Mouse (Mus musculus): ENCODE results near the gene Slc23a3. TPM values are rescaled to one million over a fixed set of nuclear protein-coding genes. Genes with fewer than 3 reads are reported as not detected.

Slc23a3 gene
- polyA plus RNA-seq, 1 experiment from 2014 or later: 0.20 TPM

DNA sequence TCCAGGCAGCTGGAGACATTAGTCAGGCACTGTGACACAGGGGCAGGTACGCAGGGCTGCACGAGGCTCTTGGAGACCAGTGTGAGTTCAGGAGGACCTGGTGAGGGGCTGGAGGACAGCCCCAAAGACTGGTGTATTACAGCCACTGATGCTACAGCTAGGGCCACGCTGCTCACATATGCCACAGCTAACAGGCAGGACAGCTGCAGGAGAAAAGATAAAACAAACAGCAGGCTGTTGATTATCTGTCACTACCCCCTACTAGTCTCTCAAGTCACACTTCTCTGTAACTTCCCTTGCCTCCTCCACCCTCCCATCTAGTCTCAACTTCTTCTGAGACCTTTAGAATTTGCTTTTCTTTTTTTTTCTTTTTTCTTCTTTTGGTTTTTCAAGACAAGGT is 3.0 kb upstream of the Slc23a3 start:
- no peaks in the 10 kb centered on the region for H3K9me3 ChIP-seq (ENCODE audit: low read depth, low read length)
- H3K4me1 ChIP-seq (ENCODE audit: insufficient read depth): no peaks in the 10 kb centered on the region
- no peak for ATAC-seq (ENCODE audit: insufficient read depth)
- no peak overlapping the region for H3K4me3 ChIP-seq (ENCODE audit: low read depth, low read length)
- H3K9ac ChIP-seq: no peak overlapping the region
- no peak overlapping the region for H3K4me2 ChIP-seq
- no peak for DNase-seq
- 42% methylated on average over 3 of the region's 3 CpGs for WGBS
- peaks cover 51% of the 10 kb centered on the region for H3K36me3 ChIP-seq (ENCODE audit: insufficient read depth)
- H3K27ac ChIP-seq (ENCODE audit: low read depth): 0 out of 2 replicates have a peak overlapping the region, but pooled peaks have one; percentile 12
- no peaks in the 10 kb centered on the region for H3K27me3 ChIP-seq (ENCODE audit: insufficient read depth, low read length)
- no peak for TF ChIP-seq CTCF (IDR thresholded peaks at IDR 0.05; ENCODE audit: low read depth)

- Histone ChIP-seq H3K4me1 (ENCODE audit: insufficient read depth) (no peaks in the 10 kb centered on the region), H3K9ac (no peak overlapping the region), H3K27me3 (ENCODE audit: insufficient read depth, low read length) (no peaks in the 10 kb centered on the region), H3K27ac (ENCODE audit: low read depth) (0 out of 2 replicates have a peak overlapping the region, but pooled peaks have one; percentile 12), H3K4me2 (no peak overlapping the region), H3K36me3 (ENCODE audit: insufficient read depth) (peaks cover 51% of the 10 kb centered on the region), H3K4me3 (ENCODE audit: low read depth, low read length) (no peak overlapping the region), H3K9me3 (ENCODE audit: low read depth, low read length) (no peaks in the 10 kb centered on the region)
- 65% methylated on average over 6 of the region's 6 CpGs for WGBS
- ATAC-seq (ENCODE audit: insufficient read depth) (no peak), DNase-seq (no peak)
- TF ChIP-seq CTCF (IDR thresholded peaks at IDR 0.05; ENCODE audit: low read depth): no peak
These were observed 2.6 kb upstream of the Slc23a3 start for GRCm38 (mm10) chr1:75136293-75136692.

DNA sequence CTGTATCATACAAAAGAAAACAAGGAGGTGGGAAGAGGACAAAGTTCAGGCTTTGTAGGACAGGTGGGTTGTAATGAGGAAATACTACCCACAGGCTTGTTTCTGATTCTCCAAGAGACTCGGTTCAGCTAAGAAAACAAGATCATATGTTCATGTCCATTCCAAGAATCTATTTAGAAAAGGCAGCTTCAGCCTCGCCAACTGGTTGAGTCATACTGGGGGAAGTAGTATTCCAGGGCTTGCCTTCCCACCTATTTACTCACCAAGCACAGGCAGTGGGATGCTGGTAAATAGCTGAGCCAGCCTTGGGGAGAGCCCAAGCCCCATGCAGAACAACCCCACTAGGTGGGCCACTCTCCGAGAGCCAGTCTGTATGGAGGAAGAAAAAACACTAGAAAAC is 5.0 kb downstream of the Slc23a3 start:
- DNase-seq: no peak
- H3K4me3 ChIP-seq (ENCODE audit: low read depth, low read length): no peak overlapping the region
- H3K27me3 ChIP-seq (ENCODE audit: insufficient read depth, low read length): no peaks in the 10 kb centered on the region
- H3K9ac ChIP-seq: no peak overlapping the region
- 0 out of 2 replicates have a peak, but pooled peaks cover 4% of the 10 kb centered on the region for H3K4me1 ChIP-seq (ENCODE audit: insufficient read depth)
- H3K9me3 ChIP-seq (ENCODE audit: low read depth, low read length): no peaks in the 10 kb centered on the region
- H3K27ac ChIP-seq (ENCODE audit: low read depth): no peak overlapping the region
- no peak for TF ChIP-seq CTCF (IDR thresholded peaks at IDR 0.05; ENCODE audit: low read depth)
- no peak for ATAC-seq (ENCODE audit: insufficient read depth)
- 69% methylated on average over 3 of the region's 3 CpGs for WGBS
- H3K36me3 ChIP-seq (ENCODE audit: insufficient read depth): no peaks in the 10 kb centered on the region
- H3K4me2 ChIP-seq: no peak overlapping the region

DNA sequence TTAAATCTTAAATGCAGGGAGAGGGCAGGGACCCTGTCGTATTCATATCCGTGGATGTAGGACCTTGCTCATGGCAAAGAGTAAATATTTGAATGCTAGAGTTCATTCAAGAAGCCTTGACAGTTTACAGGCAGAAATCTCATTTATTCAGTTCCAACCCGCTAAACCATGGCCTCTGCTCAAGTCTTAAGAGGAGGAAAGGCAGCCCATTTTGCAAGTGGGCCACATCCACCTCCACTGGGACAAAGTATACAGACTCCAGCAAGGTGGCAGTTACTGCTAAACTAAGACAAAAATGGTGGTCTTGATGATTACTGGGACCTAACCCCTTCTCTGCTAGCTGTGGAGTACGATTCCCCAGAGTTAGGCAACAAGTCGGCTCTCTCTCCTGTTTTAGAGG is 8.3 kb downstream of the Slc23a3 start:
- peak overlapping the region; percentile 98 for H3K27ac ChIP-seq (ENCODE audit: low read depth)

GRCm38 (mm10) chr1:75124346-75125321 is 9.1 kb downstream of the Slc23a3 start, which contains the start of gene Nhej1:
Gene Nhej1, minus strand, starts transcription at chr1:75125200.
- no peaks in the 10 kb centered on the region for H3K9me3 ChIP-seq (ENCODE audit: low read depth, low read length)
- peak; percentile 96 for ATAC-seq (ENCODE audit: insufficient read depth)
- peak; percentile 86 for TF ChIP-seq CTCF (IDR thresholded peaks at IDR 0.05; ENCODE audit: low read depth)
- DNase-seq: peak; percentile 100
- H3K4me1 ChIP-seq (ENCODE audit: insufficient read depth): 0 out of 2 replicates have a peak, but pooled peaks cover 4% of the 10 kb centered on the region
- H3K4me2 ChIP-seq: peak within 1 kb of the TSS; percentile 65
- H3K9ac ChIP-seq: peak within 1 kb of the TSS; percentile 57
- peak within 1 kb of the TSS; percentile 98 for H3K27ac ChIP-seq (ENCODE audit: low read depth)
- 2% methylated on average over 56 of the region's 56 CpGs for WGBS
- H3K36me3 ChIP-seq (ENCODE audit: insufficient read depth): no peaks in the 10 kb centered on the region
- H3K4me3 ChIP-seq (ENCODE audit: low read depth, low read length): peak within 1 kb of the TSS; percentile 56
- no peaks in the 10 kb centered on the region for H3K27me3 ChIP-seq (ENCODE audit: insufficient read depth, low read length)

More for the DNA sequence above, 8.3 kb downstream of the Slc23a3 start:
- TF ChIP-seq CTCF (IDR thresholded peaks at IDR 0.05; ENCODE audit: low read depth): no peak
- Histone ChIP-seq H3K9me3 (ENCODE audit: low read depth, low read length) (no peaks in the 10 kb centered on the region), H3K27me3 (ENCODE audit: insufficient read depth, low read length) (no peaks in the 10 kb centered on the region), H3K4me3 (ENCODE audit: low read depth, low read length) (peak overlapping the region; percentile 56), H3K36me3 (ENCODE audit: insufficient read depth) (no peaks in the 10 kb centered on the region), H3K4me2 (peak overlapping the region; percentile 65), H3K9ac (peak overlapping the region; percentile 57), H3K4me1 (ENCODE audit: insufficient read depth) (0 out of 2 replicates have a peak, but pooled peaks cover 4% of the 10 kb centered on the region)
- no peak for ATAC-seq (ENCODE audit: insufficient read depth)
- no peak for DNase-seq
- 27% methylated on average over 5 of the region's 5 CpGs for WGBS

- Histone ChIP-seq H3K36me3 (ENCODE audit: insufficient read depth) (no peaks in the 10 kb centered on the region), H3K27me3 (ENCODE audit: insufficient read depth, low read length) (no peaks in the 10 kb centered on the region), H3K4me3 (ENCODE audit: low read depth, low read length) (no peak overlapping the region), H3K9ac (no peak overlapping the region), H3K9me3 (ENCODE audit: low read depth, low read length) (no peaks in the 10 kb centered on the region), H3K27ac (ENCODE audit: low read depth) (no peak overlapping the region), H3K4me1 (ENCODE audit: insufficient read depth) (0 out of 2 replicates have a peak, but pooled peaks cover 4% of the 10 kb centered on the region), H3K4me2 (no peak overlapping the region)
- no peak for ATAC-seq (ENCODE audit: insufficient read depth)
- peak; percentile 34 for DNase-seq
- TF ChIP-seq CTCF (IDR thresholded peaks at IDR 0.05; ENCODE audit: low read depth): peak; percentile 29
- WGBS: 72% methylated on average over 3 of the region's 3 CpGs
These were observed 11.5 kb downstream of the Slc23a3 start for GRCm38 (mm10) chr1:75122211-75122610.

Other genes with a start within 250 kb of the Slc23a3 start
- not detected in 2 replicates for gene Fev, start 248.5 kb downstream of the Slc23a3 start, polyA plus RNA-seq (2014; fragmentation: Nextera tagmentation; extraction: Ambion mirVana)
- not detected in 2 replicates for gene Cryba2, start 240.7 kb downstream of the Slc23a3 start, polyA plus RNA-seq (2014; fragmentation: Nextera tagmentation; extraction: Ambion mirVana)
- gene Cfap65, start 198.3 kb downstream of the Slc23a3 start, polyA plus RNA-seq (2014; fragmentation: Nextera tagmentation; extraction: Ambion mirVana): 0.05 and 0.14 TPM in 2 replicates
- 0.12 and 0.14 TPM in 2 replicates for gene Ihh, start 182.2 kb downstream of the Slc23a3 start, polyA plus RNA-seq (2014; fragmentation: Nextera tagmentation; extraction: Ambion mirVana)
- gene Nhej1, start 8.7 kb downstream of the Slc23a3 start, polyA plus RNA-seq (2014; fragmentation: Nextera tagmentation; extraction: Ambion mirVana): 9.2 and 10.0 TPM in 2 replicates
- gene Cnppd1, start 8.8 kb upstream of the Slc23a3 start, polyA plus RNA-seq (2014; fragmentation: Nextera tagmentation; extraction: Ambion mirVana): 31.5 and 32.4 TPM in 2 replicates
- gene Retreg2, start 8.9 kb upstream of the Slc23a3 start, polyA plus RNA-seq (2014; fragmentation: Nextera tagmentation; extraction: Ambion mirVana): 52.9 and 55.2 TPM in 2 replicates
- gene Zfand2b, start 34.8 kb upstream of the Slc23a3 start, polyA plus RNA-seq (2014; fragmentation: Nextera tagmentation; extraction: Ambion mirVana): 32.6 and 32.9 TPM in 2 replicates
- 15.4 and 16.8 TPM in 2 replicates for gene Abcb6, start 46.5 kb upstream of the Slc23a3 start, polyA plus RNA-seq (2014; fragmentation: Nextera tagmentation; extraction: Ambion mirVana)
- gene Ankzf1, start 58.3 kb upstream of the Slc23a3 start, polyA plus RNA-seq (2014; fragmentation: Nextera tagmentation; extraction: Ambion mirVana): 13.3 and 16.5 TPM in 2 replicates
- gene Atg9a, start 58.3 kb upstream of the Slc23a3 start, polyA plus RNA-seq (2014; fragmentation: Nextera tagmentation; extraction: Ambion mirVana): 25.2 and 27.5 TPM in 2 replicates
- gene Glb1l, start 76.9 kb upstream of the Slc23a3 start, polyA plus RNA-seq (2014; fragmentation: Nextera tagmentation; extraction: Ambion mirVana): 16.0 and 16.7 TPM in 2 replicates
- 115 and 119 TPM in 2 replicates for gene Stk16, start 76.9 kb upstream of the Slc23a3 start, polyA plus RNA-seq (2014; fragmentation: Nextera tagmentation; extraction: Ambion mirVana)
- 21.3 and 25.3 TPM in 2 replicates for gene Tuba4a, start 86.0 kb upstream of the Slc23a3 start, polyA plus RNA-seq (2014; fragmentation: Nextera tagmentation; extraction: Ambion mirVana)
- not detected in 2 replicates for gene A630095N17Rik, start 98.2 kb upstream of the Slc23a3 start, polyA plus RNA-seq (2014; fragmentation: Nextera tagmentation; extraction: Ambion mirVana)
- 14.1 and 16.9 TPM in 2 replicates for gene Dnajb2, start 102.5 kb upstream of the Slc23a3 start, polyA plus RNA-seq (2014; fragmentation: Nextera tagmentation; extraction: Ambion mirVana)
- gene Ptprn, start 130.6 kb upstream of the Slc23a3 start, polyA plus RNA-seq (2014; fragmentation: Nextera tagmentation; extraction: Ambion mirVana): 0.21 and 0.37 TPM in 2 replicates
- not detected in 2 replicates for gene Resp18, start 144.5 kb upstream of the Slc23a3 start, polyA plus RNA-seq (2014; fragmentation: Nextera tagmentation; extraction: Ambion mirVana)
- 110 and 113 TPM in 2 replicates for gene Dnpep, start 184.1 kb upstream of the Slc23a3 start, polyA plus RNA-seq (2014; fragmentation: Nextera tagmentation; extraction: Ambion mirVana)
- 42.9 and 46.3 TPM in 2 replicates for gene Des, start 226.4 kb upstream of the Slc23a3 start, polyA plus RNA-seq (2014; fragmentation: Nextera tagmentation; extraction: Ambion mirVana)
- gene Speg, start 241.4 kb upstream of the Slc23a3 start, polyA plus RNA-seq (2014; fragmentation: Nextera tagmentation; extraction: Ambion mirVana): 40.1 and 44.7 TPM in 2 replicates

Data from lung, embryonic 14.5 days (tissue).